Mouse (Mus musculus) ovary, postnatal 36 days (tissue): ENCODE measurements around the gene Uaca.
A peak's percentile ranks its signal among the peaks of the same experiment; 100 is the strongest.

ENCODE experiments used
- DNase-seq: peaks from one replicate; pipeline ENCODE4 v3.0.0; 2022; ENCODE audit warnings: low spot score, mixed read lengths

Uaca gene

DNA sequence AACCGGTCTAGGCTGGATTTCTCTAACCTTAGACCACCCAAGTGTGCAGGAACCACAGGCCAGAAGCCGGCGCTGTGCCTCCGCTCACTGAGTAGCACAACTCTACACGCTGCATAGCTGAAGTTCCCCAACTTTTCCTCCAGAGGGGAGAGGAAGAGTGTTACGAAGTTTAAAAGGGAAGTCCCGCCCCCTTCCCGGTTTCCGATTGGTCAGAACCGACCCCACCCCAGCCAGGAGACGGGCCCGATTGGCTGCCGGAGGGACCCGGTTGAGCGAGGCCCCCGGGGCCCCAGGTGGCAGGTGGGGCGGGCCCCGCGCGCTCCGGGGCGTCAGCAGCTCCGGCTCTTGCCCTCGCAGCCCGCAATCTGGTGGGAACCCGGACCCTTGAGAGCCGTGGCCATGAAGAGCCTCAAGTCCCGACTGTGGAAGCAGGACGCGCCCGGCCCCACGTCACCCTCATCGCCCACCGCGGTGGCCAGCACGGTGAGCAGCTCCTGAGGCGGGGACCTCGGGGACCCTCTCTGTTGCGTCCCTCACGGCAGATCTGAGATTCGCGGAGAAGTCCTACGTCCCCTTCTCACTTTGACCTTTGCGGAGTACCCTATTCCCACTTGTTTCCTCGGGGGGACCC is at the start of gene Uaca:
Uaca (plus strand) TSS at position 333 of the 631 bp plus-strand sequence.
- DNase-seq = peak; percentile 92

DNA sequence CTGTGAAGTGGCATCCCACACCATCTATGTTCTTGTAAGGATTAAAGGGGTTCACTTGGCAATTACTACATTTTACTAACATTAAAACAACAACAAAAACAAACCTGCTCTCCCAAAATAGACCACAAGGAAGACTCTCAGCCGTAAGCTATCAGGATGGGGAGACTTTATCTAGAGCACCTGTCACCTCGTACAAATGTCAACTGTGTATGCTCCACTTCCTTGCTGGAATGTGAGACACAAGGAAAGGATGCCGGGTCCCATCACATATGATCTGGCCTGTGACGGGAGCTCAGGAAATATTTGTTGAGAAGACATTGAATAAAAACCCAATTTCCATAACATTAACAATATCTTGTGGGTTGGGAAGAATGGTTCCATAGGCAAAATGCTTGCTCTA is 49.4 kb upstream of the Uaca start:
- no peak for DNase-seq

- DNase-seq = no peak
These were observed 47.8 kb upstream of the Uaca start for GRCm38 (mm10) chr9:60746561-60746960.

DNA sequence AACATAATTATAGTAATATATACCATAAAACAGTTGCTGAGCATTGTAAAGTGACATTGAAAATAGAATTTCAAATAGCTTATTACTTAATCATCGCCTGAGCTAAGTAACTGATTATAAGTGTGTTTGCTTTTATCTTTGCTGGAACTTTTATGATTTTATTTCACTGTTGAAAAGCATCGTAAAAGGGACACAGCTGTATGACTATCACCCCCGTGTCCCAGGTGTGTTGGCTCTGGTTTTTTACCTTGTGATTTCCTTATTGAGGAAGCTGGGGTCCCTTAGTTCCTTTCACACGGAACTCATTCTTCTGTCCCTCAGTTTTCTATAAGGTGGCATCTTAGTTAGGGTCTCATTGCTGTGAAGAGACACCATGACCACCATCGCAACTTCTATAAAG is 46.7 kb upstream of the Uaca start:
- no peak for DNase-seq

DNA sequence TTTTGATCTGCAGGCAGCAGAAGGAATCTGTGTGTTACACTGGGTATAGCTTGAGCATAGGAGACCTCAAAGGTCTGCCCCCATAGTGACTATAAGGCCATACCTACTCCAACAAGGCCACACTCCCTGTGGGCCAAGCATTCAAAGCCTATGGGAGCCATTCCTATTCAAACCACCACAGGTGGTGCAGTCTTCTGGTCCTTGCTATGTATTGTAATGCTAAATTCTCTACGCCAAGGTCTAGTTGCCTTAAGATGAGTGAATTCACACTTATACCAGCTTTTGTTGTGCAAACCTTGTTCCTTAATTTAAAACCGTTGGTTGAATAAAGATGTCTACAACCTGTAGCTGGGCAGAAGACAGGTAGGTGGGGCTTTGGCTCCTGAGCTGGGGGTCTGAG is 46.2 kb upstream of the Uaca start:
- no peak for DNase-seq

DNA sequence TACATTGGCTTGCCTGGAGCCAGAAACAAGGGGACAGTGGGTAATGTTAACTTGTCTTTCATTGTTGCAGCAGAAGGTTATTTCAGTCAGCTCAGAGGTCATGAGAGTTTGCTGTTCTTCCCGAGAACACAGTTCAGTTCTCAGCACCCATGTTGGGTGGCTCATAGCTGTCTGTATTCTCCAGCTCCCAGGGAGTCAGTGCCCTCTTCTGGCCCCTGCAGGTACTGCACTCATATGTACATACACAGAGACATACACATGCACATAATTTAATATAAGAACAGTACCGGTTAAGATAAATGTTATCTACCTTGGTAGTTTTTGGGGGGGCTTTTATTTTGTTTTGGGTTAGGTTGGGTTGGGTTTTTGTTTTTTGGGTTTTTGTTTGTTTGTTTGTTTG is 45.2 kb upstream of the Uaca start:
- no peak for DNase-seq

DNA sequence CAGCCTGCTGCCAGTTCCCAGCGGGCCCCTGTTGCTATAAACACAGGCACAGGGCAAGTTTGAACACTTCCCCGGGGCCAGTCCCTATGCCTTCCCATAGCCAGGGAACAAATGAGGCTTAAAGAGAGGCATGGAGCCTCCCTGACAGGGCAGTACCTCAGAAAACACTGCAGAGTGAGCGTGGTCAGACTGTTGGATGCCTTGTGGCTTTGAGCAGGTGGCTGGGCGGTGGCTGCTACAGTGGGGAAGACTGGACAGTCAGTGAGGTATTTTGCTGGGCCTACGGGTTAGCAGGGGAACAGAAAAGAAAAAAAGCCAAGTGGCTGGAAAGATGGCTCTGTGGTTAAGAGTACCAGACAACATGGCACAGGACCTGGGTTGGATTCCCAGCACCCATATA is 43.2 kb upstream of the Uaca start:
- no peak for DNase-seq

- DNase-seq = no peak
These were observed 42.4 kb upstream of the Uaca start for GRCm38 (mm10) chr9:60751971-60752370.

- DNase-seq = no peak
These were observed 41.7 kb upstream of the Uaca start for GRCm38 (mm10) chr9:60752636-60753035.

DNA sequence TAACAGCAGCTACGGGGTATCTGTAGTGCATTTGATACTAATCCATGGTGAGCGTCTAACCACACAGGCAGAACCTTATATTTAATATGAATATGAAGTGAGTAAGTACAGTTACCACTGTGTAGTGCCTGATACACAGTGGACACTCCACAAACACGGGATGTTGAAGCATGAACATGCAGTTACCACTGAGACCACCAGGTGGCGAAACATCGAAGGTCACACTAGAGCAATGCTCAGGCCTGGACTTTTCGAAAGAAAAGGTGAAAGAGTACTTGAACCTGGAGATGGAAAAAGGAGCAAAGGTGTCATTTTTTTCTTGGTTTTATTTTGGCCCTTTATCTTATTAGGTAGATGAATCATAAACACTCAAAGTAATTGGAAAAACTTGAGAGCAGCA is 38.1 kb upstream of the Uaca start:
- DNase-seq = peak; percentile 54

- DNase-seq = no peak
These were observed 37.2 kb upstream of the Uaca start for GRCm38 (mm10) chr9:60756866-60757740.

DNA sequence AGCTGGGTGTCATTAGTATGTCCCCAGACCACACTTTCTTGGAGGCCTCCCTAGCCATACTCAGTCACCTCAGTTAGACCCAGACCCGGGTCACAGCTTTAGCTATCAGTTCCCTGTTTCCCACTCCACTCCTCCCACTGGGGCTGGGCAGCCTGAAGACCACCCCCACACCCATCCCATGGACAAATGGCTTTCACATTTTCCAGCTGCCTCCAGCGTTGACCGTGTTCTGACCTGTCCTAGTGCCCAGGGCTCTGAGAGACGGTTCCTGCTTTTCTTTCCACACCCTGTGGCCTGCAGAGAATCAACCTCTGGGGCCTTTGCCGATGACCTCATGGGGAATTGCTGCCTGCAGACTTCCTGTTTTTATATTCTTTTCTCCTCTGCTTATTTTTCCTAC is 36.5 kb upstream of the Uaca start:
- DNase-seq = no peak

- DNase-seq = peak; percentile 31
These were observed 34.8 kb upstream of the Uaca start for GRCm38 (mm10) chr9:60759436-60760007.

DNA sequence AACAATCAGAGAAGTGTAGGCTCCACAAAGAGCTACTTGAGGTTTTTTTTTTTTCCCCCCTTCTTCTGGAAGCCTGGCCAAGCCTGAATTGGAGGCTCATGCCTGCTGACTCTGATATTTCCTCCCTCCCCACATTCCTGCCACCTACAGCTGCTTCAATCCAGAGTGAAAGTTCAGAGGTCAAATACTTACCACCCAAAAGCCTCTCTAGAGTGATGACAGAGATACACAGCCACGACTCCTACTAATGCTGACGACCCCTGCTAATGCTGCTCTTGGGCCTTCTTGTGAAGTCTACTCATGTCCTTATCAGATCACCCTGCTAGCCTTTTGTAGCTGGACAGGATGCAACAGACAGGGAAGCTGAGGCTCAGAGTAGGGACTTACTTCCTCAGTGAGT is 29.2 kb upstream of the Uaca start:
- DNase-seq = no peak

GRCm38 (mm10) chr9:60768393-60768792 is 25.9 kb upstream of the Uaca start:
- no peak for DNase-seq

GRCm38 (mm10) chr9:60769711-60770111 is 24.6 kb upstream of the Uaca start:
- DNase-seq = no peak

- DNase-seq = no peak
These were observed 20.6 kb upstream of the Uaca start for GRCm38 (mm10) chr9:60773713-60774112.

GRCm38 (mm10) chr9:60776899-60777298 is 17.4 kb upstream of the Uaca start:
- no peak for DNase-seq

- no peak for DNase-seq
These were observed 12.1 kb upstream of the Uaca start for GRCm38 (mm10) chr9:60782057-60782789.

DNA sequence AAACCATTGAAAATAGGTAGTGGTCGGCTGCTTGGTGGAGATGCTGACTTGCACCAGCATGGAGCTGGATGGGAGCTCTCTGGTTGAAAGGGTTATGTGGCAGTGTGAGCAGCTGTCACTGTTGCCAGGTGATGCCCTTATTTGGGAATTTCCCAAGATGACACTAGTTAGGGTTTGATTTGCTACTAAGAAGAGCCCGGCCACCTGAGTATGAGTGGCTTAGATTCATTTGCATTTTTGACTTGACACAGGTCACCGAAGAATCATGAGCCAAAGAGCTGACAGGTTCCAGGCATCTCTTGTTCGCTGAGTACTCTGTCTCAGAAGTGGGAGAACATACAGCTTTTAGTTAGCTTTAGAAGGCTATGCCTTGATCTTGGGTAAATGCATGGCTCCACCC is 9.3 kb upstream of the Uaca start:
- DNase-seq = no peak

- DNase-seq = no peak
These were observed 6.7 kb upstream of the Uaca start for GRCm38 (mm10) chr9:60787517-60788110.

DNA sequence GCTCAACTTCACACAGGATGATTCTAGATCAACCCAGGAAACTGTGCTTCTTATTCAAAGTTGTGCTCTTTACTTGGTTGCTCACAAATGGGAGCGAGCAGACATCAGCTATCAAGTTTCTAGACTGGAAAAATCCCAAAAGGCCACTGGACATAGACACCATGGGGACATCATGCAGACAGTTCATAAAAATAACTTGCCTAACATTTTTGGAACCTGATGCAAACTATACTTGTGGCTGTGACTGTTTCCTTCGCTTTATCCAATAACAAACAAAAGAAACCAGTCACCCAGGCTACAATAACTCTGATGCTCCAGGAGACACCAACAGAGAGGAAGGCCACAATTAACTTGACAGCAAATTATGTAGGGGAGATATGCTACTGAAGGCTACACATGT is 4.1 kb upstream of the Uaca start:
- no peak for DNase-seq
